Mouse (Mus musculus): Measurements from ENCODE around the gene Spock1. TPM values are rescaled to one million over a fixed set of nuclear protein-coding genes. Genes with fewer than 3 reads are reported as not detected.

Gene Spock1
- polyA plus RNA-seq, 1 experiment from 2014 or later: 11.0 TPM

GRCm38 (mm10) chr13:57806301-57806700 lies 101.8 kb downstream of the Spock1 start:
- Histone ChIP-seq H3K4me2 (replicated peaks) (no peak overlapping the region), H3K4me3 (no peak overlapping the region), H3K4me1 (0 out of 2 replicates have a peak, but pooled peaks cover 4% of the 10 kb centered on the region), H3K9ac (no peak overlapping the region), H3K9me3 (no peaks in the 10 kb centered on the region), H3K36me3 (no peaks in the 10 kb centered on the region), H3K27ac (no peak overlapping the region), H3K27me3 (no peaks in the 10 kb centered on the region)
- 84% methylated on average over 6 of the region's 6 CpGs for WGBS
- ATAC-seq (ENCODE audit: insufficient number of reproducible peaks, insufficient read depth, low FRiP score, low TSS enrichment): no peak

GRCm38 (mm10) chr13:57798633-57799032 lies 109.5 kb downstream of the Spock1 start:
- H3K4me2 ChIP-seq (replicated peaks): no peak overlapping the region
- no peak overlapping the region for H3K27ac ChIP-seq
- H3K36me3 ChIP-seq: no peaks in the 10 kb centered on the region
- no peaks in the 10 kb centered on the region for H3K9me3 ChIP-seq
- 93% methylated on average over 2 of the region's 2 CpGs for WGBS
- no peaks in the 10 kb centered on the region for H3K27me3 ChIP-seq
- no peak for ATAC-seq (ENCODE audit: insufficient number of reproducible peaks, insufficient read depth, low FRiP score, low TSS enrichment)
- H3K4me1 ChIP-seq: no peaks in the 10 kb centered on the region; the same call in 1 of the 2 replicates
- H3K4me3 ChIP-seq: no peak overlapping the region
- no peak overlapping the region for H3K9ac ChIP-seq

- WGBS: 85% methylated on average over 10 of the region's 10 CpGs
- no peaks in the 10 kb centered on the region for H3K36me3 ChIP-seq
- ATAC-seq (ENCODE audit: insufficient number of reproducible peaks, insufficient read depth, low FRiP score, low TSS enrichment): no peak
Observed at GRCm38 (mm10) chr13:57796951-57797692, 111.0 kb downstream of the Spock1 start.

GRCm38 (mm10) chr13:57793643-57794240 lies 114.4 kb downstream of the Spock1 start:
- no peak for ATAC-seq (ENCODE audit: insufficient number of reproducible peaks, insufficient read depth, low FRiP score, low TSS enrichment)
- Histone ChIP-seq H3K4me1 (no peaks in the 10 kb centered on the region; the same call in 1 of the 2 replicates), H3K27ac (no peak overlapping the region), H3K27me3 (no peaks in the 10 kb centered on the region), H3K4me2 (replicated peaks) (no peak overlapping the region), H3K9ac (no peak overlapping the region), H3K36me3 (no peaks in the 10 kb centered on the region), H3K4me3 (no peak overlapping the region), H3K9me3 (no peaks in the 10 kb centered on the region)
- 85% methylated on average over 12 of the region's 12 CpGs for WGBS

More at GRCm38 (mm10) chr13:57796951-57797692, 111.0 kb downstream of the Spock1 start:
- H3K9ac ChIP-seq: no peak overlapping the region
- no peaks in the 10 kb centered on the region; the same call in 1 of the 2 replicates for H3K4me1 ChIP-seq
- H3K4me2 ChIP-seq (replicated peaks): no peak overlapping the region
- no peaks in the 10 kb centered on the region for H3K27me3 ChIP-seq
- H3K4me3 ChIP-seq: no peak overlapping the region
- H3K9me3 ChIP-seq: no peaks in the 10 kb centered on the region
- H3K27ac ChIP-seq: no peak overlapping the region

- no peak overlapping the region for H3K4me2 ChIP-seq (replicated peaks)
- H3K4me1 ChIP-seq: no peaks in the 10 kb centered on the region
- no peaks in the 10 kb centered on the region for H3K36me3 ChIP-seq
- H3K9me3 ChIP-seq: peaks cover 4% of the 10 kb centered on the region; the same call in 1 of the 2 replicates
- no peak for ATAC-seq (ENCODE audit: insufficient number of reproducible peaks, insufficient read depth, low FRiP score, low TSS enrichment)
- H3K9ac ChIP-seq: no peak overlapping the region
- H3K4me3 ChIP-seq: no peak overlapping the region
- H3K27ac ChIP-seq: no peak overlapping the region
- 32% methylated on average over 5 of the region's 5 CpGs for WGBS
- no peaks in the 10 kb centered on the region for H3K27me3 ChIP-seq
Observed at GRCm38 (mm10) chr13:57789796-57790195, 118.3 kb downstream of the Spock1 start.

- no peak for ATAC-seq (ENCODE audit: insufficient number of reproducible peaks, insufficient read depth, low FRiP score, low TSS enrichment)
- Histone ChIP-seq H3K4me1 (no peaks in the 10 kb centered on the region), H3K4me3 (no peak overlapping the region), H3K9me3 (peaks cover 4% of the 10 kb centered on the region; the same call in 1 of the 2 replicates), H3K9ac (no peak overlapping the region), H3K27me3 (no peaks in the 10 kb centered on the region), H3K27ac (no peak overlapping the region), H3K36me3 (no peaks in the 10 kb centered on the region), H3K4me2 (replicated peaks) (no peak overlapping the region)
- WGBS: 95% methylated on average over 4 of the region's 4 CpGs
Observed at GRCm38 (mm10) chr13:57788299-57788698, 119.8 kb downstream of the Spock1 start.

- no peak for ATAC-seq (ENCODE audit: insufficient number of reproducible peaks, insufficient read depth, low FRiP score, low TSS enrichment)
- H3K4me3 ChIP-seq: no peak overlapping the region
- no peak overlapping the region for H3K4me2 ChIP-seq (replicated peaks)
Observed at GRCm38 (mm10) chr13:57786278-57786677, 121.9 kb downstream of the Spock1 start.

GRCm38 (mm10) chr13:57782975-57783374 lies 125.2 kb downstream of the Spock1 start:
- H3K4me3 ChIP-seq: no peak overlapping the region
- H3K4me2 ChIP-seq (replicated peaks): no peak overlapping the region
- no peaks in the 10 kb centered on the region for H3K27me3 ChIP-seq
- no peaks in the 10 kb centered on the region for H3K36me3 ChIP-seq
- H3K9me3 ChIP-seq: peaks cover 5% of the 10 kb centered on the region; the same call in 1 of the 2 replicates
- 69% methylated on average over 12 of the region's 12 CpGs for WGBS
- no peaks in the 10 kb centered on the region for H3K4me1 ChIP-seq
- ATAC-seq (ENCODE audit: insufficient number of reproducible peaks, insufficient read depth, low FRiP score, low TSS enrichment): no peak
- no peak overlapping the region for H3K9ac ChIP-seq
- no peak overlapping the region for H3K27ac ChIP-seq

More at GRCm38 (mm10) chr13:57786278-57786677, 121.9 kb downstream of the Spock1 start:
- Histone ChIP-seq H3K36me3 (no peaks in the 10 kb centered on the region), H3K27me3 (no peaks in the 10 kb centered on the region), H3K9ac (no peak overlapping the region), H3K27ac (no peak overlapping the region), H3K4me1 (no peaks in the 10 kb centered on the region), H3K9me3 (peaks cover 4% of the 10 kb centered on the region; the same call in 1 of the 2 replicates)
- 79% methylated on average over 8 of the region's 8 CpGs for WGBS

GRCm38 (mm10) chr13:57782107-57782561 lies 126.0 kb downstream of the Spock1 start:
- WGBS: 85% methylated on average over 6 of the region's 6 CpGs
- H3K9me3 ChIP-seq: peaks cover 5% of the 10 kb centered on the region; the same call in 1 of the 2 replicates
- H3K27me3 ChIP-seq: no peaks in the 10 kb centered on the region
- no peaks in the 10 kb centered on the region for H3K4me1 ChIP-seq
- no peak overlapping the region for H3K27ac ChIP-seq
- no peak overlapping the region for H3K9ac ChIP-seq
- no peak for ATAC-seq (ENCODE audit: insufficient number of reproducible peaks, insufficient read depth, low FRiP score, low TSS enrichment)
- H3K36me3 ChIP-seq: no peaks in the 10 kb centered on the region
- no peak overlapping the region for H3K4me3 ChIP-seq
- no peak overlapping the region for H3K4me2 ChIP-seq (replicated peaks)

- H3K9ac ChIP-seq: no peak overlapping the region
- no peaks in the 10 kb centered on the region for H3K4me1 ChIP-seq
- no peaks in the 10 kb centered on the region for H3K27me3 ChIP-seq
- no peak for ATAC-seq (ENCODE audit: insufficient number of reproducible peaks, insufficient read depth, low FRiP score, low TSS enrichment)
- peaks cover 5% of the 10 kb centered on the region; the same call in 1 of the 2 replicates for H3K9me3 ChIP-seq
- no peak overlapping the region for H3K4me2 ChIP-seq (replicated peaks)
- WGBS: 78% methylated on average over 4 of the region's 4 CpGs
- no peaks in the 10 kb centered on the region for H3K36me3 ChIP-seq
- H3K27ac ChIP-seq: no peak overlapping the region
- H3K4me3 ChIP-seq: no peak overlapping the region
Observed at GRCm38 (mm10) chr13:57779146-57779545, 129.0 kb downstream of the Spock1 start.

GRCm38 (mm10) chr13:57778524-57778923 lies 129.6 kb downstream of the Spock1 start:
- H3K9me3 ChIP-seq: peaks cover 5% of the 10 kb centered on the region; the same call in 1 of the 2 replicates
- no peak overlapping the region for H3K27ac ChIP-seq
- no peak overlapping the region for H3K9ac ChIP-seq
- H3K27me3 ChIP-seq: no peaks in the 10 kb centered on the region
- H3K4me2 ChIP-seq (replicated peaks): no peak overlapping the region
- ATAC-seq (ENCODE audit: insufficient number of reproducible peaks, insufficient read depth, low FRiP score, low TSS enrichment): no peak
- 70% methylated on average over 3 of the region's 3 CpGs for WGBS
- no peaks in the 10 kb centered on the region for H3K4me1 ChIP-seq
- H3K4me3 ChIP-seq: no peak overlapping the region
- H3K36me3 ChIP-seq: no peaks in the 10 kb centered on the region

- H3K4me1 ChIP-seq: no peaks in the 10 kb centered on the region
- H3K4me2 ChIP-seq (replicated peaks): no peak overlapping the region
- no peak overlapping the region for H3K4me3 ChIP-seq
- WGBS: 70% methylated on average over 6 of the region's 6 CpGs
- H3K36me3 ChIP-seq: no peaks in the 10 kb centered on the region
- H3K9ac ChIP-seq: no peak overlapping the region
- H3K9me3 ChIP-seq: 0 out of 2 replicates have a peak, but pooled peaks cover 4% of the 10 kb centered on the region
- no peaks in the 10 kb centered on the region for H3K27me3 ChIP-seq
- ATAC-seq (ENCODE audit: insufficient number of reproducible peaks, insufficient read depth, low FRiP score, low TSS enrichment): no peak
- no peak overlapping the region for H3K27ac ChIP-seq
Observed at GRCm38 (mm10) chr13:57771998-57772397, 136.1 kb downstream of the Spock1 start.

All from embryonic facial prominence, embryonic 12.5 days (tissue).